Mouse (Mus musculus) megakaryocyte, embryonic 14.5 days (primary cell): ENCODE measurements at regions not wholly inside any gene's neighbourhood (a gene's known extent, or its start where the extent isn't known, plus 50 kb on each side); places are given as distances from the start of the nearest gene placed in this dataset.

ENCODE experiments used
- FLI1 ChIP-seq: IDR thresholded peaks from 2 replicates; pipeline ENCODE4 v1.6.1; 2012; ENCODE audit warnings: low read length, inconsistent platforms, mixed read lengths
- GATA1 ChIP-seq: IDR thresholded peaks from 3 replicates; pipeline ENCODE4 v1.6.1; 2012; ENCODE audit warnings: mixed read lengths, low read length, inconsistent platforms, borderline replicate concordance

DNA sequence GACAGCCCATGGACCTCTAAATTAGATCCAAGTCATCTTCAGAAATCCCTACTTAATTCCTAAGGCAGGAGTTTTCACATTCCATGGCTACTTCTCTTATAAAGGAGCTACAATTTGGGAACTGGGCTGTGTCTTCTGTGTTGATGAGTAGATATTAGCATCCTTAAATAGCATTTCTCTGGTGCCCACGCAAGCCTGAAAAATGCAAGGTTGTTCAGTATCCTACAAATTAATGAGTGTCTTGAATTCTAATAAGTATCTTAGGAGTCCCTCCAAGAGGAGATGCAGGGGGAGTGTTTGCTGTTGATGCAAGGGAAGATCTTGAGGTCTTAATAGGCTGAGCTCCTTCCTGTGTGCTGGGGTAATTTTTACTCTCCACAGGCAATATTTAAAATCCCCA, 182.5 kb downstream of the Usp46 start:
- TF ChIP-seq GATA1 (no peak), FLI1 (no peak)
